Mouse (Mus musculus): ENCODE results near the gene C2cd4c.

DNA sequence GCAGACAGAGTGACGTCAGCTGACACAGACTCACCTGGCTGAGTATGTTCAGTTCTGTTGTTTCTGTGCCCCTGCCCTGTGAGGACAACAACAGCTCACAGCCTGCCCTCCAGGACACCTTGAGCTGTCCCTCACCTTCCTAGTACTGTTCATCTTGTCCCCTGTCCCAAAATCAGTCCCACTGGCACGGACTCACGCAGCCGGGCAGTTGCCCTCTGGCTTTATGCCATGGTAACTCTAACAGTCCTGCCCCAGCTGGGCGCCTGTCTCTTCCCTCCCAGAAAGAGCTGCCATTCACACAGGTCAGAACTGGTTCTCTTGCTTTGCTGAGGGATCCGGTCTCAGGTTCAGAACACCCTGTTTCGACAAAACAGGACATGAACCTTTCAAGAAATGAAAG lies 39.0 kb upstream of the C2cd4c start:
- TF ChIP-seq CTCF (conservative IDR thresholded peaks at IDR 0.05; ENCODE audit: insufficient read depth, insufficient read length, low read depth, low read length), result no peak
- TF ChIP-seq POLR2A (IDR thresholded peaks at IDR 0.05; ENCODE audit: low read depth, low read length), result no peak
